Mouse (Mus musculus): ENCODE results near the gene Atp2a2.

GRCm38 (mm10) chr5:122477492-122477891, 24.5 kb downstream of the Atp2a2 start:
- TF ChIP-seq CTCF (IDR thresholded peaks at IDR 0.05; ENCODE audit: extremely low read depth, insufficient read depth, insufficient read length, insufficient replicate concordance) (no peak), POLR2A (IDR thresholded peaks at IDR 0.05; ENCODE audit: low read depth, low read length) (no peak)

Measured in spleen, adult 2 months (tissue).